Mouse (Mus musculus) E14TG2a.4 (cell line): ENCODE measurements around the gene Acacb.

Experiments
- H3K27me3 ChIP-seq: 2 replicates; pipeline ENCODE4 v1.6.1; 2014; ENCODE audit warnings: low read length, control low read depth; ENCODE audit not compliant: insufficient read depth
- H3K36me3 ChIP-seq: 2 replicates; pipeline ENCODE4 v1.6.1; 2014; ENCODE audit warnings: low read length, control low read depth; ENCODE audit not compliant: insufficient read depth
- H3K4me1 ChIP-seq: replicated peaks from 2 replicates; pipeline ENCODE4 v1.6.1; 2014; ENCODE audit warnings: low read depth, low read length, control low read depth
- H3K4me3 ChIP-seq: replicated peaks from 2 replicates; pipeline ENCODE4 v1.5.1; 2014; ENCODE audit warnings: mild to moderate bottlenecking, low read length
- H3K9me3 ChIP-seq: 2 replicates; pipeline ENCODE4 v1.6.1; 2014; ENCODE audit warnings: low read length, control low read depth
- CTCF ChIP-seq: conservative IDR thresholded peaks from 2 replicates; pipeline ENCODE4 v1.5.1; 2014; ENCODE audit warnings: low read length
- NANOG ChIP-seq: IDR thresholded peaks from 2 replicates; pipeline ENCODE4 v1.6.1; 2014; ENCODE audit warnings: borderline replicate concordance, low read length, mixed read lengths
- POU5F1 ChIP-seq: IDR thresholded peaks from 2 replicates; pipeline ENCODE4 v1.6.1; 2014; ENCODE audit warnings: low read length, borderline replicate concordance

The Acacb gene

GRCm38 (mm10) chr5:114177966-114178719 is 31.8 kb downstream of the Acacb start:
- no peak overlapping the region for H3K4me3 ChIP-seq
- peaks cover 51% of the 10 kb centered on the region for H3K4me1 ChIP-seq
- no peaks in the 10 kb centered on the region for H3K27me3 ChIP-seq
- no peaks in the 10 kb centered on the region for H3K9me3 ChIP-seq
- H3K36me3 ChIP-seq, result no peaks in the 10 kb centered on the region
- peak; percentile 35 for TF ChIP-seq CTCF
- TF ChIP-seq NANOG, result no peak

- no peak overlapping the region for H3K4me3 ChIP-seq
- no peaks in the 10 kb centered on the region for H3K9me3 ChIP-seq
- no peaks in the 10 kb centered on the region; the same call in none of the 2 replicates for H3K36me3 ChIP-seq
- no peaks in the 10 kb centered on the region for H3K27me3 ChIP-seq
- H3K4me1 ChIP-seq, result peaks cover 42% of the 10 kb centered on the region
- no peak for TF ChIP-seq NANOG
- TF ChIP-seq POU5F1, result no peak
- no peak for TF ChIP-seq CTCF
Observed at GRCm38 (mm10) chr5:114179541-114179940, 33.2 kb downstream of the Acacb start.

GRCm38 (mm10) chr5:114183493-114183892 is 37.2 kb downstream of the Acacb start:
- H3K9me3 ChIP-seq, result no peaks in the 10 kb centered on the region
- peaks cover 25% of the 10 kb centered on the region for H3K4me1 ChIP-seq
- H3K27me3 ChIP-seq, result no peaks in the 10 kb centered on the region
- TF ChIP-seq CTCF (no peak), POU5F1 (no peak), NANOG (no peak)
- peaks cover 6% of the 10 kb centered on the region for H3K36me3 ChIP-seq
- no peak overlapping the region for H3K4me3 ChIP-seq

- H3K27me3 ChIP-seq, result no peaks in the 10 kb centered on the region
- no peaks in the 10 kb centered on the region for H3K9me3 ChIP-seq
- TF ChIP-seq CTCF (peak; percentile 29), POU5F1 (no peak), NANOG (no peak)
- peaks cover 13% of the 10 kb centered on the region for H3K36me3 ChIP-seq
- peaks cover 31% of the 10 kb centered on the region for H3K4me1 ChIP-seq
- H3K4me3 ChIP-seq, result no peak overlapping the region
Observed at GRCm38 (mm10) chr5:114187108-114187507, 40.8 kb downstream of the Acacb start.

- Histone ChIP-seq H3K4me1 (peaks cover 42% of the 10 kb centered on the region), H3K36me3 (peaks cover 15% of the 10 kb centered on the region), H3K9me3 (no peaks in the 10 kb centered on the region), H3K27me3 (no peaks in the 10 kb centered on the region), H3K4me3 (no peak overlapping the region)
- TF ChIP-seq POU5F1 (no peak), CTCF (peak; percentile 90)
Observed at GRCm38 (mm10) chr5:114188900-114189464, 42.6 kb downstream of the Acacb start.

GRCm38 (mm10) chr5:114194161-114194560 is 47.8 kb downstream of the Acacb start:
- H3K9me3 ChIP-seq, result no peaks in the 10 kb centered on the region
- no peak overlapping the region for H3K4me3 ChIP-seq
- H3K4me1 ChIP-seq, result peaks cover 41% of the 10 kb centered on the region
- TF ChIP-seq NANOG (no peak), POU5F1 (no peak), CTCF (no peak)
- peaks cover 46% of the 10 kb centered on the region for H3K36me3 ChIP-seq
- no peaks in the 10 kb centered on the region for H3K27me3 ChIP-seq

GRCm38 (mm10) chr5:114199116-114199777 is 52.9 kb downstream of the Acacb start:
- Histone ChIP-seq H3K36me3 (peaks cover 55% of the 10 kb centered on the region), H3K4me1 (peaks cover 24% of the 10 kb centered on the region), H3K4me3 (no peak overlapping the region), H3K27me3 (no peaks in the 10 kb centered on the region; the same call in 1 of the 2 replicates), H3K9me3 (no peaks in the 10 kb centered on the region)
- TF ChIP-seq CTCF (no peak), NANOG (no peak), POU5F1 (no peak)

GRCm38 (mm10) chr5:114206158-114206557 is 59.8 kb downstream of the Acacb start:
- Histone ChIP-seq H3K27me3 (no peaks in the 10 kb centered on the region), H3K4me3 (no peak overlapping the region), H3K9me3 (no peaks in the 10 kb centered on the region), H3K36me3 (peaks cover 47% of the 10 kb centered on the region), H3K4me1 (peaks cover 14% of the 10 kb centered on the region)
- TF ChIP-seq NANOG, result no peak
- no peak for TF ChIP-seq CTCF
- TF ChIP-seq POU5F1, result no peak

- peaks cover 36% of the 10 kb centered on the region for H3K4me1 ChIP-seq
- H3K36me3 ChIP-seq, result peaks cover 39% of the 10 kb centered on the region
- no peak for TF ChIP-seq CTCF
- TF ChIP-seq NANOG, result no peak
- no peak for TF ChIP-seq POU5F1
- no peak overlapping the region for H3K4me3 ChIP-seq
- no peaks in the 10 kb centered on the region for H3K27me3 ChIP-seq
- no peaks in the 10 kb centered on the region for H3K9me3 ChIP-seq
Observed at GRCm38 (mm10) chr5:114213183-114213582, 66.8 kb downstream of the Acacb start.
